Mouse (Mus musculus) brain, adult 10 weeks (tissue): Measurements from ENCODE around the gene Adam19. TPM values are rescaled to one million over a fixed set of nuclear protein-coding genes. Genes with fewer than 3 reads are reported as not detected.

Experiments used
- polyA plus RNA-seq: library from polyadenylated mRNA; stranded (reverse); fragments of 350-450 nt; fragmentation: Illumina TruSeq; extraction: RNeasy Lipid Tissue Mini Kit (QIAGEN cat#74804); gene quantifications from one replicate; pipeline ENCODE4 v1.2.3, GENCODE M21; 2015; ENCODE audit warnings: low read depth, low replicate concordance

Gene Adam19
- 8.6 TPM for polyA plus RNA-seq

DNA sequence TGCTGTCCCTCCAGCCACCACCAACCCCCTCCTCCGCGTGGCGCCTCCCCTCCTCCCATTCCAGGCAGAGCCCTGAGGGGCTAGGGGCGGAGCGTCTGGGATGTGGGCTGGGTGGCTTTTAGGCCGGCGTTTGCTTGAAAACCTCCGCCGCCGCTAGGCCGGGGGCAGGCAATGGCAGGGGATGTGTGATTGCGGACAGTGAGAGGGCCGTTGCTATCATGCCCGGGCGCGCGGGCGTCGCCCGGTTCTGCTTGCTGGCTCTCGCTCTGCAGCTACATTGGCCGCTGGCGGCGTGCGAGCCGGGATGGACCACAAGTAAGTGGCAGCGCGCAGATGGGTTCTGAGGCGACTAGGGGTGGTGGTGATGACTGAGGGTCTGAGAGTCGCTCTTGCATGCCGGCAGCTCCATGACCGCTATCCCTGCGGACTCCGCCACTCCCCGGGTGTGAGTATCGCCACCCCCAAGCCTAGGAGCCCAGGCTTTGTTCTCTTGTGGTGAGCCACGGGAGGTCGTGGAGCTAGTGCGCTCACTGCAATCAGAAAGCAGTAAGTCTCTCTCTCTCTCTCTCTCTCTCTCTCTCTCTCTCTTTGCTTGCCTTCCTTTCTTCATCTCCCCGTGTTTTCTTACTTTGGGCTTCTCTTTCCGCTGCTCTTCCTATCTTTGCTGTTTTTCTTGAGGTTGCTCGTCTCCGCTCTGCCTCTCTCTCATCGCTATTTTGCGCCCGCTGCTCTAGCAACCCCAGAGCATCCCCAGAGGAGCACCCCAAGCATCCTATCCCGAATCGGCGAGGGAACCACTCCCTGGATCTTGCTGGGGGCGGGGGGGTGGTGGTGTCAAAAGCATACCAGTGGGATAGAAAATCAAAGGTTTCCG, at the start of gene Adam19:
Adam19 (plus strand) TSS at position 97 of the 874 bp plus-strand sequence.

DNA sequence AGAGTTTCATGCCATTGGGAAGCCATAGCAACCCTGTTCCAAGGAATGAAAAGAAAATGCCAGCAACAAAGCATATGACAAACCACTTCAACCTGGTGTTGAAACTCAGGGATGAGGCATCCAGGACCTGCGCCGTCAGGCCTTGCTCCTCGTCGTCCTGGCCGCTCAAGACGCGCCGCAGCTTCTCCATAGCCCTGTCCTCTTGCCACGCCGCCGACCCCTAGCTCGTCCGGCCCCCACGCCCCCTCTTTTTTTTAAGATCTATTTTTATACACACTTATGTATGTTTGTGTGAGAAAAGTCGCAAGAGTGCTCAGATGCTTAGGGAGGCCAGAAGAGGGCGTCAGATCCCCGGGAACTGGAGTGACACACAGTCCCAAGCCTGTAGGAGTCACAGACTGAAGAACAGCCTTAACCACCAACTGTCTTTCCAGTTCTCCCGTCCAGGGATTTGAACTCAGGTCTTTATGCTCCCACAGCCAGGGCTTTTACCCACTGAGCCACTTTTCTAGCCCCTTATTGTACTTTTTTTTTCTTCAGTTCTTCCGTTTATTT, 3.6 kb upstream of the Adam19 start, which contains the start of gene Gm12166:
Gm12166 (minus strand) TSS at position 217 of the 555 bp plus-strand sequence.

DNA sequence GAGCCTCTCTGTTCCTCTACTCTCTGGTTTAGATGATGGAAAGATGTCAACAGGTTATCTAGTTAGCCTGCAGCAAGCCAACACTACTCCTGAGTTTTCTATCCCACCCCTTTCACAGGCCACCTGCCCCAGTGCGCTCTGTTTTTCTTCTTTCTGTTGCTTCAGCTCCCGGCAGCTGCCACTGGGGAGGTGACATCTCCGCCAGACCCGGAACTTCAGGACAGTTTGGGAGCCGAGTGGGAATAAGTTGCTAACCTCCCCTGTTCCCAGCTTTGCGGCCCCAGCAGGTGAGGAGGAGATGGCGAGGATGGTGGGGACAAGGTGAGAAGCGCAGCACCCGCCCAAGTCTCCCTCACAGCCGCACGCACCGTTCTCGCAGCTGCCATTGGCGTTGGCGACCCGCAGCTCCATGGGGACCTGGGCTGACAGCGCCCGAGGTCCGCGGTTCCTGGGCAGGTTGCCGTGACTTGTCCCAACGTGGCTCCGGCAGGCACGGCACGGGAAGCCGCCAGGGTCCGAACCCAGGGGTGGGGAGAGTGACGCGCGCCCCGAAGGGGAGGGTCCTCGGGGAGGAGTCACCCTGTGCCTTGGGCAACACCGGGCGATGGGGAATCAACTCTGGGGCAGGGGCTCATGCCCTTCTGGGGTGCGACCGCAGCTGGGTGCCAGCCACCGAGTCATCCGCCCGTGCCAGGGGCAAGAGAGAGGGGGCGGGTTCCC, 110.2 kb downstream of the Adam19 start, which contains the start of gene Nipal4:
Nipal4 (minus strand) TSS at position 643 of the 720 bp plus-strand sequence.

Other genes starting within 250 kb of the Adam19 start
- gene Clint1, start 203.9 kb upstream of the Adam19 start, polyA plus RNA-seq = 38.4 TPM
- gene Lsm11, start 111.1 kb upstream of the Adam19 start, polyA plus RNA-seq = 11.8 TPM
- gene Thg1l, start 100.5 kb upstream of the Adam19 start, polyA plus RNA-seq = 11.6 TPM
- gene Sox30, start 75.7 kb upstream of the Adam19 start, polyA plus RNA-seq = 0.15 TPM
- gene Gm12166, start 3.7 kb upstream of the Adam19 start, polyA plus RNA-seq = 1.5 TPM
- 4.3 TPM for gene Nipal4, start 110.5 kb downstream of the Adam19 start, polyA plus RNA-seq
- gene Fndc9, start 179.5 kb downstream of the Adam19 start, polyA plus RNA-seq = 3.2 TPM